Mouse (Mus musculus): ENCODE measurements around the gene Trpd52l3. TPM values are rescaled to one million over a fixed set of nuclear protein-coding genes. Genes with fewer than 3 reads are reported as not detected.
"Not testable (repeated sequence)": the region's sequence is repeated elsewhere in the genome, so short reads cannot be mapped to it uniquely, and the experiment has no call there.

Trpd52l3 gene
- polyA plus RNA-seq, 1 experiment from 2014 or later: not detected

- 60% methylated on average over 12 of the region's 12 CpGs for WGBS (ENCODE audit: insufficient replicate concordance)
- H3K27me3 ChIP-seq (ENCODE audit: insufficient read depth, low read length): no peaks in the 10 kb centered on the region
- TF ChIP-seq EP300 (IDR thresholded peaks at IDR 0.05; ENCODE audit: low read depth) (no peak), CTCF (IDR thresholded peaks at IDR 0.05; ENCODE audit: low read depth) (no peak)
Measured at GRCm38 (mm10) chr19:30000406-30001365, 2.9 kb upstream of the Trpd52l3 start.

GRCm38 (mm10) chr19:30001550-30001949 is 2.0 kb upstream of the Trpd52l3 start:
- 59% methylated on average over 6 of the region's 6 CpGs for WGBS (ENCODE audit: insufficient replicate concordance)
- Histone ChIP-seq H3K4me1 (ENCODE audit: insufficient read depth) (no peaks in the 10 kb centered on the region), H3K27ac (ENCODE audit: low read depth) (no peak overlapping the region), H3K27me3 (ENCODE audit: insufficient read depth, low read length) (no peaks in the 10 kb centered on the region), H3K4me2 (ENCODE audit: low read depth, low read length) (no peak overlapping the region), H3K9ac (replicated peaks) (no peak overlapping the region), H3K36me3 (replicated peaks; ENCODE audit: insufficient read depth, low read length) (no peaks in the 10 kb centered on the region), H3K4me3 (ENCODE audit: low read depth, low read length) (no peak overlapping the region), H3K9me3 (ENCODE audit: low read length) (no peaks in the 10 kb centered on the region)
- no peak for TF ChIP-seq CTCF (IDR thresholded peaks at IDR 0.05; ENCODE audit: low read depth)
- no peak for TF ChIP-seq EP300 (IDR thresholded peaks at IDR 0.05; ENCODE audit: low read depth)
- DNase-seq: no peak
- ATAC-seq: no peak

More at GRCm38 (mm10) chr19:30000406-30001365, 2.9 kb upstream of the Trpd52l3 start:
- Histone ChIP-seq H3K4me3 (ENCODE audit: low read depth, low read length) (no peak overlapping the region), H3K27ac (ENCODE audit: low read depth) (no peak overlapping the region), H3K36me3 (replicated peaks; ENCODE audit: insufficient read depth, low read length) (no peaks in the 10 kb centered on the region), H3K4me2 (ENCODE audit: low read depth, low read length) (no peak overlapping the region), H3K9me3 (ENCODE audit: low read length) (no peaks in the 10 kb centered on the region), H3K4me1 (ENCODE audit: insufficient read depth) (no peaks in the 10 kb centered on the region), H3K9ac (replicated peaks) (no peak overlapping the region)
- ATAC-seq: no peak
- no peak for DNase-seq

- WGBS (ENCODE audit: insufficient replicate concordance): 79% methylated on average over 3 of the region's 3 CpGs
- H3K36me3 ChIP-seq (replicated peaks; ENCODE audit: insufficient read depth, low read length): no peaks in the 10 kb centered on the region
Measured at GRCm38 (mm10) chr19:30006371-30006770, 2.8 kb downstream of the Trpd52l3 start.

GRCm38 (mm10) chr19:30010520-30011296 is 7.1 kb downstream of the Trpd52l3 start:
- H3K9ac ChIP-seq (replicated peaks): no peak overlapping the region
- H3K4me2 ChIP-seq (ENCODE audit: low read depth, low read length): peak overlapping the region; percentile 51

More at GRCm38 (mm10) chr19:30006371-30006770, 2.8 kb downstream of the Trpd52l3 start:
- ATAC-seq (no peak), DNase-seq (no peak)
- Histone ChIP-seq H3K9me3 (ENCODE audit: low read length) (no peaks in the 10 kb centered on the region), H3K4me1 (ENCODE audit: insufficient read depth) (peaks cover 6% of the 10 kb centered on the region), H3K9ac (replicated peaks) (no peak overlapping the region), H3K27ac (ENCODE audit: low read depth) (no peak overlapping the region), H3K27me3 (ENCODE audit: insufficient read depth, low read length) (no peaks in the 10 kb centered on the region), H3K4me2 (ENCODE audit: low read depth, low read length) (no peak overlapping the region), H3K4me3 (ENCODE audit: low read depth, low read length) (no peak overlapping the region)
- TF ChIP-seq CTCF (IDR thresholded peaks at IDR 0.05; ENCODE audit: low read depth) (no peak), EP300 (IDR thresholded peaks at IDR 0.05; ENCODE audit: low read depth) (no peak)

GRCm38 (mm10) chr19:30014331-30014730 is 10.7 kb downstream of the Trpd52l3 start:
- Histone ChIP-seq H3K4me1 (ENCODE audit: insufficient read depth) (peaks cover 9% of the 10 kb centered on the region), H3K27me3 (ENCODE audit: insufficient read depth, low read length) (no peaks in the 10 kb centered on the region)
- WGBS (ENCODE audit: insufficient replicate concordance): 51% methylated on average over 3 of the region's 3 CpGs

More at GRCm38 (mm10) chr19:30010520-30011296, 7.1 kb downstream of the Trpd52l3 start:
- Histone ChIP-seq H3K27ac (ENCODE audit: low read depth) (no peak overlapping the region), H3K4me3 (ENCODE audit: low read depth, low read length) (peak overlapping the region; percentile 3; the same call in 1 of the 2 replicates), H3K27me3 (ENCODE audit: insufficient read depth, low read length) (no peaks in the 10 kb centered on the region), H3K36me3 (replicated peaks; ENCODE audit: insufficient read depth, low read length) (no peaks in the 10 kb centered on the region), H3K9me3 (ENCODE audit: low read length) (no peaks in the 10 kb centered on the region), H3K4me1 (ENCODE audit: insufficient read depth) (peaks cover 6% of the 10 kb centered on the region)
- WGBS (ENCODE audit: insufficient replicate concordance): 46% methylated on average over 13 of the region's 13 CpGs
- ATAC-seq (no peak), DNase-seq (no peak)
- TF ChIP-seq EP300 (IDR thresholded peaks at IDR 0.05; ENCODE audit: low read depth) (no peak), CTCF (IDR thresholded peaks at IDR 0.05; ENCODE audit: low read depth) (no peak)

GRCm38 (mm10) chr19:30016156-30016555 is 12.6 kb downstream of the Trpd52l3 start:
- ATAC-seq (0 out of 2 replicates have a peak, but pooled peaks have one; percentile 33), DNase-seq (no peak)
- H3K9me3 ChIP-seq (ENCODE audit: low read length): no peaks in the 10 kb centered on the region
- H3K9ac ChIP-seq (replicated peaks): no peak overlapping the region
- 48% methylated on average over 6 of the region's 6 CpGs for WGBS (ENCODE audit: insufficient replicate concordance)
- no peak overlapping the region for H3K27ac ChIP-seq (ENCODE audit: low read depth)
- H3K4me2 ChIP-seq (ENCODE audit: low read depth, low read length): no peak overlapping the region
- H3K4me1 ChIP-seq (ENCODE audit: insufficient read depth): peaks cover 3% of the 10 kb centered on the region; the same call in 1 of the 2 replicates
- H3K36me3 ChIP-seq (replicated peaks; ENCODE audit: insufficient read depth, low read length): no peaks in the 10 kb centered on the region
- no peak overlapping the region for H3K4me3 ChIP-seq (ENCODE audit: low read depth, low read length)
- H3K27me3 ChIP-seq (ENCODE audit: insufficient read depth, low read length): no peaks in the 10 kb centered on the region
- no peak for TF ChIP-seq CTCF (IDR thresholded peaks at IDR 0.05; ENCODE audit: low read depth)
- TF ChIP-seq EP300 (IDR thresholded peaks at IDR 0.05; ENCODE audit: low read depth): no peak

More at GRCm38 (mm10) chr19:30014331-30014730, 10.7 kb downstream of the Trpd52l3 start:
- Histone ChIP-seq H3K4me2 (ENCODE audit: low read depth, low read length) (no peak overlapping the region), H3K36me3 (replicated peaks; ENCODE audit: insufficient read depth, low read length) (no peaks in the 10 kb centered on the region), H3K9ac (replicated peaks) (no peak overlapping the region), H3K4me3 (ENCODE audit: low read depth, low read length) (no peak overlapping the region), H3K27ac (ENCODE audit: low read depth) (no peak overlapping the region), H3K9me3 (ENCODE audit: low read length) (no peaks in the 10 kb centered on the region)
- no peak for ATAC-seq
- TF ChIP-seq EP300 (IDR thresholded peaks at IDR 0.05; ENCODE audit: low read depth) (no peak), CTCF (IDR thresholded peaks at IDR 0.05; ENCODE audit: low read depth) (no peak)
- DNase-seq: no peak

- not testable (repeated sequence) for H3K4me1 ChIP-seq (ENCODE audit: insufficient read depth); DNase-seq; H3K36me3 ChIP-seq (replicated peaks; ENCODE audit: insufficient read depth, low read length); H3K4me2 ChIP-seq (ENCODE audit: low read depth, low read length); H3K27me3 ChIP-seq (ENCODE audit: insufficient read depth, low read length); H3K9ac ChIP-seq (replicated peaks); H3K9me3 ChIP-seq (ENCODE audit: low read length); H3K4me3 ChIP-seq (ENCODE audit: low read depth, low read length); ATAC-seq; H3K27ac ChIP-seq (ENCODE audit: low read depth)
- 86% methylated on average over 10 of the region's 10 CpGs for WGBS (ENCODE audit: insufficient replicate concordance)
Measured at GRCm38 (mm10) chr19:30023419-30023818, 19.8 kb downstream of the Trpd52l3 start.
